Mouse (Mus musculus): ENCODE measurements around the gene Atic.

Atic gene

DNA sequence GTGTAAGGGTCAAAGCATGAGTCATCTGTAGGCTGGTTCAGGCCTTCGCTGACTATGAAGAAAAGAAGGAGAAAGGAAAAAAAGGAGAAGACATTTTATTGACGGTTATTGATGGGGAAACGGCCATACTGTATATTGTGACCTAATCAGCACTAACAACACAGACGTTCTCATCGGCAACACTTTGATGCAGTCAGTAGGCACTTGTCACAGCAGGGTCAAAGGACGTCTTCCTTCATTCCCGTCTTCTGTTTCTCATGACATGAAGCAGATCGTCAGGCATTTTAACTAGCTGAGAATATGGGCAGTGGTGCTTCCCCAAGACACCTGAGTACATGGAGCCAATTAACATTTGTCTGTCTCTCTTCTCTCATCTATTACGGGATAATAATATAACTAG lies 36.2 kb downstream of the Atic start:
- DNase-seq (ENCODE audit: inconsistent age in 2 of 2, low spot score in 1 of 2) = no peak

DNA sequence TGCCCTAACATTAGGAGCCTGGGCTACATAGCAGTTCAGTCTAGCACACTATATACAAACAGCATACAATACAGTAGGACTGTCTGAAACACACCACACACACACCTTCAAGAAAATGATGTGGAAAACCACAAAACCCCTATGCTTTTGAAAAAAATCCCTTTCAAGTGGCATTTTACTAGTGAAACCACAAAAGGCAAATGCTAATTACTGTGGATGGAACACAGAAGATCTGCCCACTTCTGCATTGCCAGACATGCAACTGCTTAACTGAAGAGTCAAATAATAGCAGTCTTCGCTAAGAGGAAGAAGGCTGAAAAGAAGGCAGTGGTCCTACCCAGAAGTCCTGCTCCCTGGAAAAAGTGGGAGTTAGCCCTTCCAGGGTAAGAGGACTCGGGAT lies 37.3 kb downstream of the Atic start:
- DNase-seq (ENCODE audit: inconsistent age in 2 of 2, low spot score in 1 of 2) = no peak

DNA sequence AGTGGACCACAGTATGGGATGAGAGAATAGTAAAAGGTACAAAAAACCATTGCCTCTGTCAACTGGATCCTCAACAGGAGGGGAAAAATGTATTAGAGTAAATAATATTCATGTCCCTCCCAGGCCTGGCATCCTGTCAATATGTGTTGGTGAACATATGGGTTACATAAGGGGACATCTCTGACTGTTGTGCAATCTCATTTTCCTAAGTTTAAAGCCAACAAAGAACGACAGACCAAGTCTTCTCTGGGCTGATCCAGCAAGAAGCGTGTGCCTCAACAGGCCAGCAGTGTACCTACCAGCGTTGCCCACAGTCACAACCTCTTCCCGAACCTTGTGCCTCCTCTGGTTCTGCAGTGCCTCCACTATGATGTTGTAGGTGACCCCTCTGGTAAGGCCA lies 38.4 kb downstream of the Atic start:
- no peak for DNase-seq (ENCODE audit: inconsistent age in 2 of 2, low spot score in 1 of 2)

DNA sequence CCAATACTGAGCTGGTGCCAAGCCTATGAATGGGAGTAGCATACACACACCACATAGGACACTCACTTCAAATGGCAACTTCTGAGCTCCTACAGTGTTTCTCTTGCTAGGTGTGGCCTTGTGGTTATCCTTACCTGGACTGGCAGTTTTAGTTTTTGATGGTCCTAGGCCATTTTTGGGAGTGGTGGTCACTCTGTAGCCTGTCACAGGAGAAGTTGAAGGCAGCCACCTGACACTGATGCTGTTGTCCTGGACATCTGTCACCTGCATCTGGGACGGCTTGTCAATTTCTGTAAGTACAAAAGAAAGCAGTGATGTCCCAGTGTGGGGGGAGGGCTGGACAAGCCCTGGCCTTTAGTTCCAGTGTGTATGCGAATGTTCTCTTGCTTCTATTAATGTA lies 48.8 kb downstream of the Atic start:
- DNase-seq (ENCODE audit: inconsistent age in 2 of 2, low spot score in 1 of 2) = no peak

DNA sequence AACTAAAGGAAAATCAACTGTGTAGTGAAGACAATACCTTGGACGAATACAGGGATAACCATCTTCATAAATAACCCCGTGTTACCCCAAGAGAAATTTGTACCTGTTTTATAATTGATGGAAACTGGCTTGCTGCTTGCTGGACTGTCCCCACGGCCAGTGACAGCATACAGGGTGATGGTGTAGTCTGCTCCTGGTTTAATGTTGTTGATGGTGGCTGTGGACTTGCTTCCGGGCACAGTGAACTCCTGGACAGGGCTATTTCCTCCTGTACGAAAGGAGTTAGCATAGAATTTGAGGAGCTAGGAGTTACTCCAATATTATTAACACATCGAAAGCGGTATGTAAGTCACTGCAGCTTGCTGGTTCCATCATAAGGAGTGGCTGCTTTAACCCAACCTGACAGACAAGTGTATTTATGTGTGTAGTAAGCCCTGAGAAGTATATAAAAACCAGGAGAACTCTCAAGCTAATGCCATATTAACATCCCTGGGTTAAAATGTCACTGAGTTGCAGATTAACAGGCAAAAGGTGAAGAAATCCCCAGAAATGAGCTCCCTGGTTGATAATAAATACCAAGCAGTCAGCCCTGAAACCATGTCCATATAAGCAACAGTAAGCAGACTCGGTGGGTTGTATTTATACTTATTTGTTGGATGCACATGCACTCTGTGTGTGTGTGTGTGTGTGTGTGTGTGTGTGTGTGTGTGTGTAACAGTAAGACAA lies 49.8 kb downstream of the Atic start:
- DNase-seq (ENCODE audit: inconsistent age in 2 of 2, low spot score in 1 of 2) = no peak

DNA sequence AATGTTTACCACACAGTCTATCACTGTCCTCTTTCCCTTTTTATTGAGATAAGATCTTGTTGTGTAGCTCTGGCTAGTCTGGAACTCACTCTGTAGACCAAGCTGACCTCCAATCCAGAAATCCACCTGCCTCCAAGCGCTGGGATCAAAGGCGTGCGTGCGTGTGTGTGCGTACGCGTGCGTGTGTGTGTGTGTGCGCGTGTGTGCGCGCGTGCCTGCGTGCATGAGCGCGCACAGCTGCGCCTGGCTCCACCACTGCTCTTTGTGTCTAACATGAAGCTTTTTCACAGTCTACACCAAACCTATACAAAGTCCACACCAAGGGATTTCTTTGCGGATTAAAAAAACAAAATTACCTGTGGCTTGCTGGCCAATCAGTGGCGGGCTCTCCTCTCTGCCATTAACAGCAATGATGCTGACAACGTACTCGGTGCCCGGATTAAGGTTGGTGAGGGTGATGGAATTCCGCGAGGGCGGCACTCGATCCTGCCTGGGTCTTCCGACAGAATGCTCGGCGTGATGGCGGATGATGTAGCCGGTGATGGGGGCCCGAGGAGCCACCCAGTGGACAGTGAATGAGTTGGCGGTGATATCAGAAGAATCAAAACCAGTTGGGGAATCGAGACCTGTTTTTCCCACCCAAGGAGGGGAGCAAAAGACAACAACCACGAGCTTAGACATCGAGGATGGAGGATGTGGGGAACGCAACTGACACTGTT lies 52.3 kb downstream of the Atic start:
- DNase-seq (ENCODE audit: inconsistent age in 2 of 2, low spot score in 1 of 2) = no peak

DNA sequence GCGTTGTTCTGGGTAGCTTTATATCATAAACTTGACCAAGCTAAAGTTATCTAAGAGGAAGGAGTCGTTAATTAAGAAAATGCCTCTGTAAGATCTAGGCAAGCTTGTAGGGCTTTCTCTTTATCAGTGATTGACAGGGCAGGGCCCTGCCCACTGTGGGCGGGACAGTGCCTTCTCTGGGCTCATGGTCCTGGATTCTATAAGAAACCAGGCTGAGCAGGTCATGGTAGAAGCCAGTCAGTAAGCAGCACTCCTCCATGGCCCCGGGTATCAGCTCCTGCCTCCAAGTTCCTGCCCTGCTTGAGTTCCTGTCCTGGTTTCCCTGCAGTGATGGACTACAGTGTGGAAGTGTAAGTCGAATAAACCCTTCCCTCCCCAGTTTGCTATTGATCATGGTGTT lies 53.0 kb downstream of the Atic start:
- no peak for DNase-seq (ENCODE audit: inconsistent age in 2 of 2, low spot score in 1 of 2)

DNA sequence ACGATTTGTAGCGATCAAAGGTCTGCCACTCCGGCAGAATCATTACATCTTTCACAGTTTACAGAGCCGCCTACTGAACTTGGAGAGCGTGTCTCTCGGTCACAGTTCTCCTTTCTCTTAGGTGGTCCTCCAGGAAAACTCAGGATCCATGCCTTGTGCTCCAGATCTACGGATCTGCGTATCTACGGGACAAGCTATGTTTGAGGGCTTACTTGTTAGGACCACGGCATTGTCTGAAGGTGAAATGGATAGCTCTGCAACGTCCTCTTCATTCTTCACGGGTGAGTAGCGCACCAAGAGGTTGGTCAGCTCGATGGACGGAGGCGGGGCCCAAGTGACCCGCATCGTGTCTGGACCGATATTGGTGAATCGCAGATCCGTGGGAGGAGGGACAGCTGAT lies 55.3 kb downstream of the Atic start:
- no peak for DNase-seq (ENCODE audit: inconsistent age in 2 of 2, low spot score in 1 of 2)

DNA sequence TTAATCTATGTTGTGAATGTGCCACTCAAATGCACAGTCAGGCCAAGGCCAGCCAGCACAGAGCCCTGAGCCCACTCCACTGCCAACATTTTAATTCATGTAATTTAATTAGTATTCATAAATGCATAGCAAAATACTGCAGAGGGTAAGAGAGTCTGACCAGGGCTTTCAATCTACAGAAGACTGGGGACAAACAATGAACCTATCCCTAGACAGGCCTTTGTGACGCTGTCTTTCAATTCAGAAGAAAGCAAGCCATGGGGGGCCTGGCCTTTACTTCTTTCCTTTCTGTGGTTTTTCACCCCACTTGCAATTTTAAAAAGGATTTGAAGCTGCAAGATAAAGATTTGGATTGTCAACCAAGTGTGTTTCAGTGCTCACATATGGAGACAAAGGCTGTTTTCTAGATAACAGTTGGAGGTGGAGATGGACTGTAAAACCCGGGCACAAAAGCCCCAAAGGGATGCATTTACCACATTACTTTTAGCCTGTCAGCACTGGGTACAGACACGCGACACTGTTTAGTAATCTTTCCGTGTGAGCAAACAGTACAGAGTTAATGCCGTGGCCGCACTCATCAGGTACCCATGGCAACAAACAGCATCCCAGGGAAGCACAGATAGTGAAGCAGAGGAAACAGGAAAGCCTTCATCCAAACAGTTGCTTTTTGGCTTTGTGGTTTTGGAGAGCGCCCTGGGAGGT lies 57.7 kb downstream of the Atic start:
- no peak for DNase-seq (ENCODE audit: inconsistent age in 2 of 2, low spot score in 1 of 2)

DNA sequence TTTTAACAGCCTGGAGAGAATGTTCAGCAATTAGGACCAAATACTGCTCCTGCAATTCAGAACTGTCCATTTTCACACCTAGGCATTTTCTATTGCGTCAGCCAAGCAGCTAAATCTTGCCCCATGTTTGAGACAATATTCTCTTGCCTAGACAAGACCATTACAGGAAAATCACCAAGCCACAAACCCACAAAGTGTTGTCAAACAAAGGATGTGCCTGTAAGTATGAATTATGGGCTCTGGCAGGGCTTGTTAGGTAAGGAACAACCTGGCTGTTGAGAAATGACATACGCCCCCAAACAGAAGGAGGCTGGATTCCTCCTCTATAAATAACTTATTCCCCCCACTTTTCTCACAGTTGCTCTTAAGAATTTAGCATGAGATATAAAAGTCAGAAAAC lies 64.6 kb downstream of the Atic start:
- DNase-seq (ENCODE audit: inconsistent age in 2 of 2, low spot score in 1 of 2) = no peak

DNA sequence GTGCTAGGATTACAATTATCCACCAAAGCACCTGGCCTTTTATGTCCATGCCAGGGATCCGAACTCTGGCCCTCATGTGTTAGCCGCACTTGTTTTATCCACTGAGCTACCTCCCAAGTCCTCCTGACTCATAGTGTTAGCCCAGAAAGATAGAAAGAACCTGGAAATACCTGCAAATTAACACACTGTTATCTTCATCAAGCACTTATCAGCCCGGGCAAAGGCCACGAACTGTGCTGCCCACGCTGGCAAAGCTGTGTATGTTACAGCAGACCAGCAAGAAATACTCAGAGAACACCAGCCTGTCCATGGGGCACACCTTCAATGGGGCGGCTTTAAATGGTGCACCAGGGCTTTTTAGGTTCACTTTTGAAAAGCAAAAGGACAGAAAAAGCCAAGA lies 66.7 kb downstream of the Atic start:
- DNase-seq (ENCODE audit: inconsistent age in 2 of 2, low spot score in 1 of 2) = no peak

All from adrenal gland, adult (tissue).